ENCODE assay signal across 10 mouse cellular contexts in genomic region chr7:28084215-28084614, GRCm38 (mm10). TPM values are rescaled to one million over a fixed set of nuclear protein-coding genes. Genes with fewer than 3 reads are reported as not detected.
DNase-seq lines count a peak whose midpoint lies in the region; ATAC-seq lines count a peak whose summit lies in the region.
"Had no signal": no experiment of that assay in that cellular context is flagged by ENCODE, and none has a peak within 500 bp of the region (broad histone marks: within the 10 kb centered on the region; RNA-seq: fewer than 3 reads in every experiment).

No protein-coding gene starts in this region.

- peak; percentile 39 for DNase-seq in kidney, adult 11 months
- DNase-seq in kidney, postnatal 10 days, result no peak
- DNase-seq in urinary bladder, postnatal 14 days (ENCODE audit: low spot score), result peak; percentile 19
- no peak for DNase-seq in urinary bladder, postnatal 4 days (ENCODE audit: low spot score in 2 of 2)
- peak; percentile 1 for DNase-seq in layer of hippocampus, adult 9-10 months (ENCODE audit: low spot score)
- no peak for DNase-seq in B cell, adult 2 months
- no peak for DNase-seq in thymus, postnatal 10 days (ENCODE audit: low spot score in 2 of 2)

- H3K27ac ChIP-seq in heart, embryonic 12.5 days (ENCODE audit: poor library complexity, severe bottlenecking), result no peak overlapping the region
- H3K27ac ChIP-seq: hindbrain, embryonic 12.5 days had no signal

- no peak overlapping the region for H3K4me3 ChIP-seq in heart, embryonic 12.5 days
- H3K4me3 ChIP-seq: hindbrain, embryonic 12.5 days had no signal

- no peak overlapping the region for H3K9ac ChIP-seq in heart, embryonic 12.5 days
- H3K9ac ChIP-seq: hindbrain, embryonic 12.5 days had no signal

- WGBS in heart, embryonic 12.5 days, result 60% methylated on average over 7 of the region's 7 CpGs

- H3K9me3 ChIP-seq in heart, embryonic 12.5 days (replicated peaks), result 0 out of 2 replicates have a peak, but pooled peaks cover 5% of the 10 kb centered on the region
- H3K9me3 ChIP-seq: hindbrain, embryonic 12.5 days had no signal

- peaks cover 3% of the 10 kb centered on the region; the same call in 1 of the 2 replicates for H3K27me3 ChIP-seq in heart, embryonic 12.5 days (replicated peaks)
- H3K27me3 ChIP-seq: hindbrain, embryonic 12.5 days had no signal

- no peaks in the 10 kb centered on the region for H3K36me3 ChIP-seq in heart, embryonic 12.5 days
- H3K36me3 ChIP-seq: hindbrain, embryonic 12.5 days had no signal

- H3K4me2 ChIP-seq in heart, embryonic 12.5 days, result no peak overlapping the region
- H3K4me2 ChIP-seq: hindbrain, embryonic 12.5 days had no signal

- no peak for ATAC-seq in heart, embryonic 12.5 days (ENCODE audit: insufficient number of reproducible peaks, low FRiP score)

- no peaks in the 10 kb centered on the region for H3K4me1 ChIP-seq in heart, embryonic 12.5 days (replicated peaks)
- H3K4me1 ChIP-seq: hindbrain, embryonic 12.5 days had no signal

RNA-seq across cellular contexts. Expression of gene Fcgbp, which starts 13.2 kb away (rescaled TPM):
- not detected in 2 replicates for polyA plus RNA-seq in heart, embryonic 12.5 days (2016; fragmentation: Nextera tagmentation; extraction: Ambion mirVana)

RNA-seq across cellular contexts. Expression of gene Psmc4, which starts 34.3 kb away (rescaled TPM):
- polyA plus RNA-seq in heart, embryonic 12.5 days (2016; fragmentation: Nextera tagmentation; extraction: Ambion mirVana), result 236 and 237 TPM in 2 replicates

RNA-seq across cellular contexts. Expression of gene 9530053A07Rik, which starts 45.1 kb away (rescaled TPM):
- 0.04 and 0.08 TPM in 2 replicates for polyA plus RNA-seq in heart, embryonic 12.5 days (2016; fragmentation: Nextera tagmentation; extraction: Ambion mirVana)
- polyA plus RNA-seq: lung, embryonic 16.5 days had no signal

Comparison
In these comparisons a context has a peak if more than half of its experiments do, and no peak if none do; other contexts are left out.
1. DNase-seq: peak in kidney, adult 11 months (single experiment), urinary bladder, postnatal 14 days (single experiment) and layer of hippocampus, adult 9-10 months (single experiment); none in kidney, postnatal 10 days (single experiment), urinary bladder, postnatal 4 days (0 of 2), B cell, adult 2 months (0 of 2) and thymus, postnatal 10 days (0 of 2).